Mouse (Mus musculus) C2C12 (cell line): ENCODE data around the gene Hpca.

ENCODE experiments used
- CEBPB ChIP-seq: IDR thresholded peaks from one replicate; pipeline ENCODE4 v1.6.1; 2011; ENCODE audit warnings: low read depth, mild to moderate bottlenecking, control low read depth, moderate library complexity
- CTCF ChIP-seq: IDR thresholded peaks from one replicate; pipeline ENCODE4 v1.5.1; 2011; ENCODE audit not compliant: control insufficient read depth, insufficient read depth, insufficient read length
- MAX ChIP-seq: IDR thresholded peaks from one replicate; pipeline ENCODE4 v1.6.1; 2011; ENCODE audit warnings: mild to moderate bottlenecking, control low read depth
- MYOD1 ChIP-seq: IDR thresholded peaks from one replicate; pipeline ENCODE4 v1.6.1; 2011; ENCODE audit warnings: low read depth; ENCODE audit not compliant: control insufficient read depth, insufficient read length
- MYOG ChIP-seq: IDR thresholded peaks from one replicate; pipeline ENCODE4 v1.6.1; 2011; ENCODE audit not compliant: control insufficient read depth, insufficient read length; ENCODE audit errors: extremely low read depth
- USF1 ChIP-seq: IDR thresholded peaks from one replicate; pipeline ENCODE4 v1.6.1; 2011; ENCODE audit warnings: low read depth, mild to moderate bottlenecking, control low read depth, moderate library complexity

DNA sequence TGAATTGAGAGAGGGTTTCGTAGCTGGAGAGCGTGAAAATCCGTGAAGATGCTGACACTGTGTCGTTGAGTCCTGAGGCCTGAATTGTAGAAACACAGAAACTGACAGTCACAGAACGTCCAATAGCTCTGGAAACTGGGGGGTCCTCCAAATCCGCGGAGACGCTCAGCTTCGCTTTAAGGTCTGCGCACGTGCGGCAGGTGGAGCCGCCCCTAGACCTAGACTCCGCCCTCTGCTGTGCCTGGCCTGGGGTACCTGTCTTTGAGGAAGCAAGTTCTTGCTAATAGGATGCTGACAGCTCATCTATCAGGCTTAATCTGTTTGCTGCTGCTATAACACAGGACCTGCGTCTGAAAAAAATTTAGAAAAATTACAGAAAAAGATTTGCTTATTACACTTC, 26.6 kb downstream of the Hpca start:
- TF ChIP-seq CTCF (no peak), MYOD1 (no peak), USF1 (no peak), CEBPB (no peak), MYOG (no peak), MAX (no peak)
